ENCODE assay signal across 1 mouse cellular context in the genomic region with DNA sequence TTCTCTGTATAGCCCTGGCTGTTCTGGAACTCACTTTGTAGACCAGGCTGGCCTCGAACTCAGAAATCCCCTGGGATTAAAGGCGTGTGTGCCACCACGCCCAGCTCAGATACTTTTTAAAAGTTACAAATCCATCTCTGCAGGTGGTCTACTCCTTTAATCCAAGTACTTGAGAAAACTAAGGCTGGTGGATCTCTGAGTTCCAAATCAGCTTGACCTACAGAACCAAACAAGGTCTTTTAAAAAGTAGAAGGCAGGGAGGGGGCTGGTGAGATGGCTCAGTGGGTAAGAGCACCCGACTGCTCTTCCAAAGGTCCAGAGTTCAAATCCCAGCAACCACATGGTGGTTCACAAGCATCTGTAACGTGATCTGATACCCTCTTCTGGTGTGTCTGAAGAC.
TF ChIP-seq lines count a peak whose summit lies in the region.

No protein-coding gene starts in this region.

TF ChIP-seq in CH12.LX, 34 proteins besides CTCF, POLR2A, EP300 and RAD21:
- TF ChIP-seq TBP (conservative IDR thresholded peaks at IDR 0.05; ENCODE audit: low read depth, low read length) = 0 out of 2 replicates have a peak, but pooled peaks have one; percentile 30
